Mouse (Mus musculus) midbrain, embryonic 14.5 days (tissue): ENCODE data around the gene Abhd16a. TPM values are rescaled to one million over a fixed set of nuclear protein-coding genes. Genes with fewer than 3 reads are reported as not detected.

Experiments used
- ATAC-seq: fragments of 200-750 bp; cut with Nextera tagmentation; 2 replicates; pipeline ENCODE4 v1.8.0; 2017; ENCODE audit warnings: moderate number of reproducible peaks, moderate library complexity; ENCODE audit not compliant: low FRiP score, low TSS enrichment
- DNase-seq: peaks from one replicate; pipeline ENCODE4 v3.0.0-alpha.2; 2015
- H3K27ac ChIP-seq: fragments of 300-500 bp; sonication (generic); replicated peaks from 2 replicates; pipeline ENCODE4 v1.5.1; 2014; ENCODE audit warnings: mild to moderate bottlenecking, low read depth, low read length, moderate library complexity
- H3K27me3 ChIP-seq: fragments of 300-500 bp; sonication (generic); 2 replicates; pipeline ENCODE4 v1.6.1; 2014; ENCODE audit warnings: low read length, control low read depth, mixed read lengths; ENCODE audit not compliant: control insufficient read depth, insufficient read depth
- H3K36me3 ChIP-seq: fragments of 300-500 bp; sonication (generic); 2 replicates; pipeline ENCODE4 v1.6.1; 2014; ENCODE audit warnings: low read length, control low read depth; ENCODE audit not compliant: control insufficient read depth, insufficient read depth
- H3K4me1 ChIP-seq: fragments of 300-500 bp; sonication (generic); 2 replicates; pipeline ENCODE4 v1.6.1; 2014; ENCODE audit warnings: mild to moderate bottlenecking, antibody characterized with exemption, low read length, control low read depth; ENCODE audit not compliant: control insufficient read depth, insufficient read depth
- H3K4me2 ChIP-seq: fragments of 300-500 bp; sonication (generic); 2 replicates; pipeline ENCODE4 v1.6.1; 2014; ENCODE audit warnings: mild to moderate bottlenecking, low read length, moderate library complexity
- H3K4me3 ChIP-seq: fragments of 300-500 bp; sonication (generic); replicated peaks from 2 replicates; pipeline ENCODE4 v1.5.1; 2014; ENCODE audit warnings: low read depth, low read length
- H3K9ac ChIP-seq: fragments of 300-500 bp; sonication (generic); replicated peaks from 2 replicates; pipeline ENCODE4 v1.6.1; 2014; ENCODE audit warnings: mild to moderate bottlenecking, low read length, moderate library complexity
- H3K9me3 ChIP-seq: fragments of 300-500 bp; sonication (generic); 2 replicates; pipeline ENCODE4 v1.6.1; 2016; ENCODE audit warnings: low read length, control low read depth, mixed read lengths; ENCODE audit not compliant: control insufficient read depth
- WGBS: fragments of 180-500 bp; shearing (Covaris S2); extraction: QIAGEN DNeasy Blood & Tissue Kit; methylation state at CpG from one replicate; pipeline ENCODE4 v1.1.7; 2014; 5-methylcytosine and 5-hydroxymethylcytosine counted together
- polyA plus RNA-seq: library from polyadenylated mRNA; unstranded; fragments of >200 nt; fragmentation: Nextera tagmentation; extraction: Ambion mirVana; gene quantifications from 2 replicates; pipeline ENCODE4 v1.2.1, GENCODE M21; 2014

Abhd16a gene
- polyA plus RNA-seq, 1 experiment from 2014 or later: 79.4 TPM

GRCm38 (mm10) chr17:35090166-35090932, 1.3 kb downstream of the Abhd16a start:
- peak overlapping the region; percentile 45; the same call in 1 of the 2 replicates for H3K27ac ChIP-seq
- H3K4me2 ChIP-seq: peak overlapping the region; percentile 76
- no peaks in the 10 kb centered on the region for H3K9me3 ChIP-seq
- no peaks in the 10 kb centered on the region for H3K27me3 ChIP-seq
- H3K4me3 ChIP-seq: peak overlapping the region; percentile 61
- H3K36me3 ChIP-seq: peaks cover 38% of the 10 kb centered on the region
- DNase-seq (peak; percentile 21), ATAC-seq (no peak)
- H3K4me1 ChIP-seq: peaks cover 12% of the 10 kb centered on the region
- WGBS: 67% methylated on average over 8 of the region's 8 CpGs
- peak overlapping the region; percentile 93 for H3K9ac ChIP-seq

GRCm38 (mm10) chr17:35092403-35093198, 3.5 kb downstream of the Abhd16a start:
- Histone ChIP-seq H3K9me3 (no peaks in the 10 kb centered on the region), H3K4me2 (no peak overlapping the region), H3K27ac (no peak overlapping the region), H3K4me3 (no peak overlapping the region), H3K36me3 (peaks cover 60% of the 10 kb centered on the region), H3K27me3 (no peaks in the 10 kb centered on the region), H3K9ac (no peak overlapping the region), H3K4me1 (peaks cover 12% of the 10 kb centered on the region)
- no peak for ATAC-seq
- WGBS: 91% methylated on average over 14 of the region's 14 CpGs
- no peak for DNase-seq

GRCm38 (mm10) chr17:35094475-35095365, 5.7 kb downstream of the Abhd16a start:
- 93% methylated on average over 15 of the region's 15 CpGs for WGBS
- no peak for ATAC-seq
- Histone ChIP-seq H3K4me3 (no peak overlapping the region), H3K9ac (no peak overlapping the region), H3K27me3 (no peaks in the 10 kb centered on the region), H3K36me3 (peaks cover 78% of the 10 kb centered on the region), H3K4me2 (no peak overlapping the region), H3K4me1 (peaks cover 11% of the 10 kb centered on the region), H3K27ac (no peak overlapping the region), H3K9me3 (no peaks in the 10 kb centered on the region)
- DNase-seq: no peak

GRCm38 (mm10) chr17:35096597-35096996, 7.5 kb downstream of the Abhd16a start:
- Histone ChIP-seq H3K27me3 (no peaks in the 10 kb centered on the region), H3K27ac (no peak overlapping the region), H3K9ac (no peak overlapping the region), H3K9me3 (no peaks in the 10 kb centered on the region), H3K4me1 (no peaks in the 10 kb centered on the region), H3K4me2 (no peak overlapping the region), H3K4me3 (no peak overlapping the region), H3K36me3 (peaks cover 94% of the 10 kb centered on the region)
- no peak for ATAC-seq
- DNase-seq: no peak
- WGBS: 83% methylated on average over 12 of the region's 12 CpGs

- ATAC-seq: no peak
- Histone ChIP-seq H3K36me3 (peaks cover 95% of the 10 kb centered on the region), H3K27me3 (no peaks in the 10 kb centered on the region), H3K4me3 (no peak overlapping the region), H3K9ac (no peak overlapping the region), H3K4me1 (no peaks in the 10 kb centered on the region), H3K4me2 (no peak overlapping the region), H3K27ac (no peak overlapping the region), H3K9me3 (no peaks in the 10 kb centered on the region)
- no peak for DNase-seq
- WGBS: 66% methylated on average over 12 of the region's 12 CpGs
Observed at GRCm38 (mm10) chr17:35097164-35097655, 8.1 kb downstream of the Abhd16a start.

- Histone ChIP-seq H3K4me1 (no peaks in the 10 kb centered on the region), H3K9me3 (no peaks in the 10 kb centered on the region), H3K9ac (no peak overlapping the region), H3K36me3 (peaks cover 93% of the 10 kb centered on the region), H3K4me3 (no peak overlapping the region), H3K27me3 (no peaks in the 10 kb centered on the region), H3K27ac (no peak overlapping the region), H3K4me2 (no peak overlapping the region)
- no peak for DNase-seq
- WGBS: 67% methylated on average over 10 of the region's 10 CpGs
- no peak for ATAC-seq
Observed at GRCm38 (mm10) chr17:35100196-35100765, 11.2 kb downstream of the Abhd16a start.

- no peak overlapping the region for H3K9ac ChIP-seq
- peaks cover 85% of the 10 kb centered on the region for H3K36me3 ChIP-seq
- 89% methylated on average over 11 of the region's 11 CpGs for WGBS
Observed at GRCm38 (mm10) chr17:35101161-35101560, 12.1 kb downstream of the Abhd16a start.

GRCm38 (mm10) chr17:35102299-35102698, 13.2 kb downstream of the Abhd16a start:
- Histone ChIP-seq H3K4me1 (0 out of 2 replicates have a peak, but pooled peaks cover 3% of the 10 kb centered on the region), H3K27me3 (no peaks in the 10 kb centered on the region), H3K36me3 (peaks cover 74% of the 10 kb centered on the region), H3K4me2 (no peak overlapping the region), H3K4me3 (no peak overlapping the region), H3K9ac (no peak overlapping the region), H3K9me3 (no peaks in the 10 kb centered on the region), H3K27ac (no peak overlapping the region)
- ATAC-seq: no peak
- DNase-seq: no peak
- WGBS: 79% methylated on average over 8 of the region's 8 CpGs

More at GRCm38 (mm10) chr17:35101161-35101560, 12.1 kb downstream of the Abhd16a start:
- no peak overlapping the region for H3K4me2 ChIP-seq
- ATAC-seq (no peak), DNase-seq (no peak)
- no peaks in the 10 kb centered on the region for H3K27me3 ChIP-seq
- no peaks in the 10 kb centered on the region for H3K9me3 ChIP-seq
- H3K27ac ChIP-seq: no peak overlapping the region
- H3K4me1 ChIP-seq: 0 out of 2 replicates have a peak, but pooled peaks cover 3% of the 10 kb centered on the region
- H3K4me3 ChIP-seq: no peak overlapping the region
